Mouse (Mus musculus) adrenal gland, adult 8-10 months (tissue): Measurements from ENCODE around the gene Cmip. TPM values are rescaled to one million over a fixed set of nuclear protein-coding genes. Genes with fewer than 3 reads are reported as not detected.

Experiments
- DNase-seq: peaks from one replicate; pipeline ENCODE4 v3.0.0; 2022
- total RNA-seq, 4 experiments: library from RNA; stranded (reverse); gene quantifications; 2 replicates each; pipeline ENCODE4 v1.2.4; 2022

Gene Cmip
- total RNA-seq, 4 experiments from 2014 or later: 134 to 141 (median 137) TPM

GRCm38 (mm10) chr8:117349541-117349940 lies 92.7 kb downstream of the Cmip start:
- no peak for DNase-seq

DNA sequence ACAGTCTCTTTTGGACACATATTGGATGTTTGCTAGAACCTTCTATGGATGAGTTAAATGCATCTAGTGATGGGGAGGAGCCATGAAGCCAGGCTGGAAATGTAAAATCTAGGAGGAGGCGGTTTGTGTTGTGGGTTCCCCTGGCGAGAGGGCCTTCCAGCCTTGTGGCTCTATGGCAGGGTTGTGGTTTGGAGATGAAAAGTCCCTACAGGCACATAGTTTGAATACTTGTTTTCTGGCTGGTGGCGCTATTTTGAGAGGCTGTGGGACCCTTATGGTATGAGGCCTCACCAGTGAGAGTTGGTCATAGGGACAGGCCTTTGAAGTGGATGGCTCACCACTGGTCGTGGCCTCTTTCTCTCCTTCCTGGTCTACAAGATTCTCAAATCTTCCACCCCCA lies 95.2 kb downstream of the Cmip start:
- DNase-seq: no peak

DNA sequence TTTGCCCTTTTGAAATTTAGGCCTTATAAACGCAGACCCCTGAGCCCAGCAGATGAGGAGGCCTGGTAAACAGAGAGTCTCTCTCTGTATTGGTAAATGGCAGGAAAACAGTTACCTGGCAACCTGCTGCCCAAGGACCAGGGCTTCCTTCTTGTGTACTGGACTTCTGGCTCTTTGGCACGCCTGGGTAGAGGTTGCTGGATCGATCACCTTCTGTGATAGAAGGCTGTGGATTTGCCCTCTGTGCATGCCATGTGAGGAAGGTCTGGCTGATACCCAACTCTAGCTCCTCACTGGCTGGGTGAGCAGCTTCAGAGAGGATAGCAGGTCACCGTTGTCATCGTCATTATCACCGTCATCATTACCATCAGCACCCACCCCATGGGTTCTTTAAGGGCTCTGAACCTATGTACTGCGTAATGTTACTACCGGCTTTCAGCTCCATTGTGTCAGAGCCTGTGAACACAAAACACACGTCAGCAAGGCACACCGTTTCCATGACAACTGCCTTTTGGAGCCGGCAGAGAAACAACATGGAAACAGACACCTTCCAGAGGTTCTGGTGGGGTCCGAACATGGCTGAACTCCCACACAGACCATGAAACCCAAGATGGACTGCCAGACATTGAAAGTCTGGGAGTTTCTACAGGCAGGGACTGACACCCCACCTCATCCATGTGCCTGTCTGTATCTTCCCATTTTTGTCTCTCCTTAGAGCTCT lies 98.4 kb downstream of the Cmip start:
- DNase-seq: no peak

DNA sequence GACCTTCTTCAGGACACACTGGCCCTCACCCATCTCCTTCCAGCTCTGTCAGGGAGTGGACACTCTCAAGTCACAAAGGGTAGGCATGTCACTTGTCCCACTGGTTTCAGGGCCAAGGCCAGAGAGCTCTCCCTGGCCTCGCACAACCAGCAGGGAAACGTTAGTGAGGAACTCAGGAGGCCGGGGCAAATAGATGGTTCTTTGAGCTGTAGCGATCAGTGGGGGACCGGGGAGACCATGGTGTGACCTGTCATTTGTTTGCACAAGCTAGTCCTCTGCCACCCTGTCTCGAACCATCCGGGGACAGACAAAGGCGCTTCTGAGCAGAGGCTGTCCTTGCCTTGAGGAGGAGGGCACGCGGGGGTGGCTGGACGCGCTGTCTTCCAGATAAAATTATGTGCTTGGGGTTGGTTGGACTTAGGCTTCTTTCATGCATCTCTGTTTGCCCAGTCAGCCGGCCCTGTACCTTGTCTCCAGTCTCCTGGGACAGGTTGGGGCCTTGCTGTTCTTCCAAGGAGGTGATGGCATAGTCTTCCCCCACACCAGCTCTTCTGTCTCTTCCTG lies 99.3 kb downstream of the Cmip start:
- DNase-seq: no peak

DNA sequence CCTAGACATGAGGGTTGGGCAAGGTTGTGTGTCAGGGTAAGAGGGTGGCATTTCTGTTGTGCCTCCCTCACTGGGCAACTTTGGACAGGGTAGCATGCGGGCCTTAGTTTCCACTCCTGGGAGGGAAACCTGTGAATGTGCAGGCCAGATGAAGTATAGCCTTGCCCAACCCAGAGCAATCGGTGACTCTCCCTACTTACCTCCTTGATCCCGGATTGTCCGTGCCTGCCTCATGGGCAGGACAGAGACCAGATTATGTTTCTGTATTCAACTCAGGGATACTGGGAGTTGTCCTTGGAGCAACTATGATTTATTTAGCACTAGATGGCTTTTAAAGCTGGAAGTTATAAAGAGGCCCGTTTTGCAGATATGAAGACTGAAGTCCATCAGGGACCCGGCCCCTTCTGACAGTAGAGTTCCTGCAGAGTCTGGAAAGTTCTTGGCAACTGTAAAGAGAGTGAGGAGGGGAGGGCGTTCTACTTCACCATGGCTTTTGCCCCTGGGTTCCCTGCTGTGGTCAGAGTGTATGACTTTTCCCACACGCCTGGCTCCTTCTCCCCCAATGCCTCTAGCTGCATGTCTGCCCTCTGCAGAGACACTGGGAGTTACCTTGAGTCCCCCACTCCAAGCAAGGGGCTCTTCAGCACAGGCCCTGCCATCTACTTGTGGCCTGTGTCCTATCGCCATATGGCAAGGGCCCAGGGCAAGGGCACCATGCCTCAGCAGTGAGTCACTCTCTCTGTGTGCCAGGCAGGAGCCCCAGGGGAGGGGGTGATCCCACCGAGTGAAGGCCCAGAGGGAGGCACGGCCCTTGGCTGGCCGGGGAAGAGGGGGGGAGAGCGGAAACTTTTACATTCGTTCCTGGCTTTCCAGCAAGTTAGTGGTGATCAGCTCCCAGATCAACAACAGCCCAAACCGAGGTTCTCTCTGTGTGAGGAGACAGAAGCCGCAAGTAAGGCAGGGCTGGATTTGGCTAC lies 100.9 kb downstream of the Cmip start:
- DNase-seq: peak; percentile 86

DNA sequence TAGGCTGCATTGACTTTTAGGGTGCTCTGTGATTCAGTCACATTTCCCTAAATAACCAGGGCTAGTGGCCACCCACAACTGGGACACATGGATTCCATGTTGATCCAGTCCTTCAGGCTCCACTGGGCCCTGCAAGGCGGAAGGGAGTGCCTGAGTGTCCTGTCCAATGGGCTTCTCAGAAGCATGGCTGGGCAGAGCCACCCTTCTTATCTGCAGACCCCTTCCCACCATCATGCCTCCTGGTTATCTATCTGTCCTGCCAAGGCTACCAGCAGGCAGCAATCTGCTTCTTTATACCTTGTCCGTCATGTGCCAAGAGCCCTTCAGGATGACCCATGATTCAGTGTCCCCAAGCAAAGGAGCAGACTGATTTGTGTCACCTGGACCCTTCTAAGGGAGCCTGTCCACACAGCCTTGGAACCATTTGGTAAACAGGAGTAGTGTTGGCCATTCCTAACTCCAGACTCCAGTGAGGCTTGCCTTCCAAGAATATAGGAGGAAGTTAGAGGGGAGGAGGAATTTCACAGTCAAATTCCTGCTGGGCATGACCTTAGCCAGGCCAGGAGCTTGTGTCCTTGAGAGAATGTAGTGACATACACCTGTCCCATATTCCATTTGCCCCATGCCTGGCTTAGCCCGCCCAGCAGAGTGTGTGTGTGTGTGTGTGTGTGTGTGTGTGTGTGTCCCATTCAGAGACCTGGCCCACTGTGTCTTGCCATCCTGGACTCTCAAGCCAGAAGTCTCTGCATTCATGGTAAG lies 103.5 kb downstream of the Cmip start:
- no peak for DNase-seq

DNA sequence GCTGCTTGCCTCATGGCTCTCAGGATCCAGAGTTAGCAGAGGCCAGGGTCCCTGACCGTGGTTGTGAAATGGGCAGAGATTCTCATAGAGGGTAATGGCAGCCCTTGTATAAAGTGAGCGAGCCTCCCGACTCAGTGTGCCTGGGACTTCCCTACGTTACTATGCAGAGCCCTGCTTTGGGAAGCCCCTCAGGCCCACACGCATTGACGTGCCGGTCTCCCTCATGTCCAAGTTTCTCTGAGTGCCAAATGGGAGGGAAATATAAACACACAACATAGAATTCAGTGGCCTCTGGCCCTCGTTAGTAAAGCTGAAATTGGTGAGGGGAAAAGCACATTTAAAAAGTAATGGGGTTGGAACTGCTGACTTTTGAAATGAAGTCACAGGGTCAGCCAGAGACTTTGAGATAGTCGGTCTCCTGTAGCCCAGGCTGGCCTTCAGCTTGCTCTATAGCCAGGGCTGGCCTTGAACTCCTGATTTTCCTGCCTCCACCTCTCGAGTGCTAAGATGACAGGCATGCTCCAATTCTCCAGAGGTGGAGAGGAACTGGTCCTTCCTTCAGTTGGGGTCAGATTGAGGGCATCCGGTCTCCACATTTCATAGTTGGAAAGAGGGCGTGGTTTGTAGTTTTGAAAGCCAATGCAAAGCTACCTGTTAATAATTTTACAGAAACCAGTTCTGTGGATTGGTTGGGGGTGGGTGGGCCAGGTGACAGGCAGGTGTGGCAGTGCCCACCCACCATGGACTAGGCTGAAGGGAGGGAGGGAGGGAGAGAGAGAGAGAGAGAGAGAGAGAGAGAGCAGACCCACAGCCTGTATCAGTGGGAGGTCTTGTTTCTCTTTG lies 105.0 kb downstream of the Cmip start:
- DNase-seq: no peak

GRCm38 (mm10) chr8:117362438-117362726 lies 105.5 kb downstream of the Cmip start:
- no peak for DNase-seq

- no peak for DNase-seq
These were observed 106.4 kb downstream of the Cmip start for GRCm38 (mm10) chr8:117363291-117363690.

- DNase-seq: peak; percentile 58
These were observed 107.7 kb downstream of the Cmip start for GRCm38 (mm10) chr8:117364374-117365160.

GRCm38 (mm10) chr8:117366475-117366874 lies 109.6 kb downstream of the Cmip start:
- no peak for DNase-seq

DNA sequence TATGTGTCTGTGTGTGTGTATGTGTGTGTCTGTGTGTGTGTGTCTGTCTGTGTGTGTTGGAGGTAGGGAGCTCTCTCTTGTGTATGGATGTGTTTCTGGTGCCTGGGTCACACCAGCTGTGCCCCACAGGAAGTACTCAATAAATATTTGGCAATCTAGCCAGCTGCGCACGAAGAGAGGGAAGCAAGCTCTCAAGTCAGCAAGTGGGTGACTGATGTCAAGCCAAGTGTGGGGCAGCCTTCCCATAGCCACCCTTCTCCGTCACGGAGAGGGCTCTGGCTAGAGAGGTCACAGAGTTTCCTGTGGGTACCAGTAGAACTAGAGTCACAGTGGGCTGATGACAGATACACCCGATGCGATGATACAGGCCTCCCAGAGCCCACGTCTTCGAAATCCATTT lies 110.6 kb downstream of the Cmip start:
- no peak for DNase-seq

- DNase-seq: peak; percentile 70
These were observed 111.9 kb downstream of the Cmip start for GRCm38 (mm10) chr8:117368781-117369180.

DNA sequence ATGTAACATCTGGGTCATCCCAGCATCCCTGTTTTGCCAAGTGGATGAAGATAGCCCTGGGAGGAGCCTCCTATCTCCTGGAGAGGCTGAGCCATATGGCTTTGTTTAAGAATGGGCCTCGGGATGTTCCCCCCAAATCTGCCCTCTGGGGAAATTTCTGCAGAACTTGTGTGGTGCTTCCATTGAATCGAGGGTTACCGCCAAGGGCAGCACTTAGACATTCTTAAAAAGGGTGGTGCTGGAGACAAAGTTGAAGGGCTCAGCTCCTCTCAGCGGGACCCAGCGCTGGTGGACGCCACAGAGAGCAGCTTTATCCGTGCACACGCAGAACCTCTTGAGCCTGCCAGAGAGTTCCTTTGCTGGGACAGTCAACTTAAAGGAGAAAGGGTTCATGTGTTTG lies 113.1 kb downstream of the Cmip start:
- DNase-seq: no peak

- no peak for DNase-seq
These were observed 114.3 kb downstream of the Cmip start for GRCm38 (mm10) chr8:117371189-117371588.

GRCm38 (mm10) chr8:117372070-117372469 lies 115.2 kb downstream of the Cmip start:
- no peak for DNase-seq

- DNase-seq: no peak
These were observed 116.2 kb downstream of the Cmip start for GRCm38 (mm10) chr8:117373001-117373428.

- DNase-seq: no peak
These were observed 117.2 kb downstream of the Cmip start for GRCm38 (mm10) chr8:117374087-117374486.

DNA sequence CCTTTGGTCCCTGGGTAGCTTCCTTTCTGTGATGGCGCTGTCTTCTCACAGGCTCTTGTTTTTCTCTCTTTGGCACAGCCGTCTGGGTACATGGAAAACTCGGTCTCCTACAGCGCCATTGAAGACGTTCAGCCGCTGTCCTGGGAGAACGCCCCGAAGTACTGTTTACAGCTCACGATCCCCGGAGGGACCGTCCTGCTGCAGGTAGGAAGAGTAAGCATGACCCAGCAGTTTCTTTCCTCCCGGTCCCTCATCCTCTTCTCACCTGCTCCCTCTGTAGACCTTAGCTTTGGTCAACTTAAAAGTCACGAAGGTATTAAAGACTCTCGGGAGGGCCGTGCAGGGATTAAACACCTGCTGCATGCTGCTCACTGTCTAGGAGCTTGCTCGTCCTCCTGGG lies 120.1 kb downstream of the Cmip start:
- DNase-seq: no peak

- DNase-seq: no peak
These were observed 121.8 kb downstream of the Cmip start for GRCm38 (mm10) chr8:117378625-117379024.

DNA sequence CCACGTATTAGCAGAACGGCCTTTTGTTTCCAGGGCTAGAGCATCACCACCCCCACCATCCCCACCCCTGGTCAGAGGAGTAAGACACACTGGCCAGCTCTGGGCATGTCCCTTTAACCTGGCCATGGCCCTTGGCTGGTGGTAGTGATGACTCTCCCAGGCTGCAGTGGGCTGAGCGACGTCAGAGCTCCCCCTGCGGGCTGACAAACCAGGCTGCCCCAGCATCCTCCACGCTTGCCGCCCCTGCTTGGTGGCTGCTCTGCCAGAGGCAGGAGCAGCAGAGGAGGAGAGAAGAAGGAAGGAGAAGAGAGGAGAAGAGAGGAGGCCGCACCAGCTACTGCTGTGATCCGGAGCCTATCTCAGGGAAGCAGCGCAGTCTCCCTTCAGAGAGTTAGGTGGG lies 122.3 kb downstream of the Cmip start:
- peak; percentile 66 for DNase-seq
